Mouse (Mus musculus) natural killer cell, adult 2 months (primary cell): ENCODE results near the gene Ell2.

ENCODE experiments used
- DNase-seq, 2 experiments: peaks; one replicate each; pipeline ENCODE4 v3.0.0; 2022; ENCODE audit warnings: low spot score in 2 of 2

Ell2 gene

GRCm38 (mm10) chr13:75766967-75767366, 60.4 kb downstream of the Ell2 start:
- DNase-seq: no peak

GRCm38 (mm10) chr13:75770744-75771143, 64.2 kb downstream of the Ell2 start:
- no peak for DNase-seq

GRCm38 (mm10) chr13:75771404-75771803, 64.8 kb downstream of the Ell2 start:
- DNase-seq: no peak

- no peak for DNase-seq
Observed at GRCm38 (mm10) chr13:75771984-75772730, 65.6 kb downstream of the Ell2 start.

GRCm38 (mm10) chr13:75775961-75776360, 69.4 kb downstream of the Ell2 start:
- DNase-seq: no peak

- DNase-seq: no peak
Observed at GRCm38 (mm10) chr13:75776692-75777091, 70.1 kb downstream of the Ell2 start.

- DNase-seq: peak in 1 of 2 experiments; percentile 9
Observed at GRCm38 (mm10) chr13:75778156-75778555, 71.6 kb downstream of the Ell2 start.

- DNase-seq: no peak
Observed at GRCm38 (mm10) chr13:75779169-75779568, 72.6 kb downstream of the Ell2 start.

GRCm38 (mm10) chr13:75780096-75780495, 73.5 kb downstream of the Ell2 start:
- no peak for DNase-seq

GRCm38 (mm10) chr13:75785726-75786125, 79.2 kb downstream of the Ell2 start:
- DNase-seq: no peak

GRCm38 (mm10) chr13:75786264-75786663, 79.7 kb downstream of the Ell2 start:
- no peak for DNase-seq

- no peak for DNase-seq
Observed at GRCm38 (mm10) chr13:75787364-75787763, 80.8 kb downstream of the Ell2 start.

GRCm38 (mm10) chr13:75788178-75788577, 81.6 kb downstream of the Ell2 start:
- DNase-seq: no peak

- no peak for DNase-seq
Observed at GRCm38 (mm10) chr13:75789061-75789834, 82.7 kb downstream of the Ell2 start.

- no peak for DNase-seq
Observed at GRCm38 (mm10) chr13:75790550-75791205, 84.1 kb downstream of the Ell2 start.

GRCm38 (mm10) chr13:75793863-75794629, 87.5 kb downstream of the Ell2 start:
- DNase-seq: no peak

GRCm38 (mm10) chr13:75797369-75798141, 91.0 kb downstream of the Ell2 start:
- DNase-seq: peak; percentile 94

- peak in 1 of 2 experiments; percentile 31 for DNase-seq
Observed at GRCm38 (mm10) chr13:75798413-75799302, 92.1 kb downstream of the Ell2 start.

GRCm38 (mm10) chr13:75799421-75799820, 92.9 kb downstream of the Ell2 start:
- no peak for DNase-seq

- DNase-seq: no peak
Observed at GRCm38 (mm10) chr13:75807969-75808368, 101.4 kb downstream of the Ell2 start.
